Mouse (Mus musculus): ENCODE results near the gene Inppl1. TPM values are rescaled to one million over a fixed set of nuclear protein-coding genes. Genes with fewer than 3 reads are reported as not detected.

Gene Inppl1
- polyA plus RNA-seq, 1 experiment from 2014 or later: 10.2 TPM

DNA sequence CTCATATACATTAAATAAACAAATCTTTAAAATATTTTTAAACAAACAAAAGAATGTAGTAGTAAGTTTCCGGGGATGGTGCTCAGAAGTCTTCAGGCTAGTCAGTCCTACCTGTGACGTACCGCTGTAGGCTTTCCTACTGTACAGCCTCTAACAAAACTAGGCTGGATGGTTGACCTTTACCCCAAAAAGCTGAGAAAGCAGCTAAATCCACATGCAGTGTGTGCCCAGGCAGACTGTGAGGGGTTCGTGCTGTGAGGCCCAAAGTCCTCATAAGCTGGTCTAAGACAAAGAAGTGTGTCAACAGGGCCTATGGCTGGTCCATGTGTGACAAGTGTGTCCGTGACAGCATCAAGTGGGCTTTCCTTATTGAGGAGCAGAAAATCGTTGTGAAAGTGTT, 14.8 kb upstream of the Inppl1 start:
- no peaks in the 10 kb centered on the region for H3K9me3 ChIP-seq (replicated peaks; ENCODE audit: control insufficient read depth, low read length, poor library complexity, severe bottlenecking)
- H3K27me3 ChIP-seq (ENCODE audit: control insufficient read depth, insufficient read depth, low read depth, low read length): no peaks in the 10 kb centered on the region
- no peaks in the 10 kb centered on the region for H3K4me1 ChIP-seq (ENCODE audit: control insufficient read depth, insufficient read depth, low read length)
- no peak for ATAC-seq
- no peak overlapping the region for H3K4me2 ChIP-seq (ENCODE audit: low read length)
- H3K36me3 ChIP-seq (ENCODE audit: control insufficient read depth, insufficient read depth, low read length): no peaks in the 10 kb centered on the region
- no peak overlapping the region for H3K4me3 ChIP-seq (ENCODE audit: low read depth, low read length)
- H3K27ac ChIP-seq (ENCODE audit: low read length): no peak overlapping the region
- H3K9ac ChIP-seq (ENCODE audit: low read depth, low read length): no peak overlapping the region
- WGBS: 84% methylated on average over 6 of the region's 6 CpGs

DNA sequence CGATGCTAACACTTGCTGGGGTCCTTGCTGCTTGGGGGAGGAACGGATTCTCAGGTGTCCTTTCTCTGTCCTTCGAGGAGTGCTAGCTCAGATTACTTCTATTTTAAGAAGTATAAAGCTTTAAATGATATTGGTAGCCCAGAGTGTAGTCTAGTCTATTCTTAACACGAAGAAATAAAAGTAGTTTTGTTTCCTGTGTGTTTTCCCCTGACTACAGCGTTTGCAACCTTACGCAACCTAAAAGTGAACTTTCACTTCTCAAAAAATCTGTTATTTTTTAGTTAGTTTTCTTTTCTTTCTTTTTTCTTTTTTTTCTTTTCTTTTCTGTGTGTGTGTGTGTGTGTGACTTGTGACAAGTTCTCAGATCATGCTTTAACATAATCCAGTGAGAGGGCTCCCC, 13.7 kb upstream of the Inppl1 start:
- no peaks in the 10 kb centered on the region for H3K9me3 ChIP-seq (replicated peaks; ENCODE audit: control insufficient read depth, low read length, poor library complexity, severe bottlenecking)
- H3K4me3 ChIP-seq (ENCODE audit: low read depth, low read length): no peak overlapping the region
- no peak overlapping the region for H3K9ac ChIP-seq (ENCODE audit: low read depth, low read length)
- WGBS: 85% methylated on average over 6 of the region's 6 CpGs
- H3K36me3 ChIP-seq (ENCODE audit: control insufficient read depth, insufficient read depth, low read length): no peaks in the 10 kb centered on the region
- ATAC-seq: no peak
- H3K4me1 ChIP-seq (ENCODE audit: control insufficient read depth, insufficient read depth, low read length): no peaks in the 10 kb centered on the region
- no peak overlapping the region for H3K27ac ChIP-seq (ENCODE audit: low read length)
- no peak overlapping the region for H3K4me2 ChIP-seq (ENCODE audit: low read length)
- H3K27me3 ChIP-seq (ENCODE audit: control insufficient read depth, insufficient read depth, low read depth, low read length): no peaks in the 10 kb centered on the region

DNA sequence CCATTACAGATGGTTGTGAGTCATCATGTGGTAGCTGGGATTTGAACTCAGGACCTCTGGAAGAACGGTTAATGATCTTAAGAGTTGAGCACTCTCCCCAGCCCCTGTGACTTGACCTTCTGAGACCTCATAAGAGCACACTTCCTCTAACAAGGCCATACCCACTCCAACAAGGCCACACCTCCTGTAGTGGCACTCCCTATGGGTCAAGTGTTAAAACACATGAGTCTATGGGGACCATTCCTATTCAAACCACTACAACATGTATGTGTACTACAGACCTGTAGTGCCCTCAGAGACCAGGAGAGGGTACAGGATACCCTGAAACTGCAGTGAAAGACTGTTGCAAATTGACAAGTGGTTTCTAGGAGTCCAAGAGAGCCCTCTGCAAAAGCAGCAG, 9.9 kb upstream of the Inppl1 start:
- 100% methylated on average over 1 of the region's 1 CpGs for WGBS
- H3K4me3 ChIP-seq (ENCODE audit: low read depth, low read length): no peak overlapping the region
- no peaks in the 10 kb centered on the region for H3K27me3 ChIP-seq (ENCODE audit: control insufficient read depth, insufficient read depth, low read depth, low read length)
- no peak overlapping the region for H3K9ac ChIP-seq (ENCODE audit: low read depth, low read length)
- H3K4me2 ChIP-seq (ENCODE audit: low read length): no peak overlapping the region
- ATAC-seq: no peak
- no peaks in the 10 kb centered on the region for H3K9me3 ChIP-seq (replicated peaks; ENCODE audit: control insufficient read depth, low read length, poor library complexity, severe bottlenecking)
- H3K36me3 ChIP-seq (ENCODE audit: control insufficient read depth, insufficient read depth, low read length): no peaks in the 10 kb centered on the region
- no peak overlapping the region for H3K27ac ChIP-seq (ENCODE audit: low read length)
- H3K4me1 ChIP-seq (ENCODE audit: control insufficient read depth, insufficient read depth, low read length): no peaks in the 10 kb centered on the region

DNA sequence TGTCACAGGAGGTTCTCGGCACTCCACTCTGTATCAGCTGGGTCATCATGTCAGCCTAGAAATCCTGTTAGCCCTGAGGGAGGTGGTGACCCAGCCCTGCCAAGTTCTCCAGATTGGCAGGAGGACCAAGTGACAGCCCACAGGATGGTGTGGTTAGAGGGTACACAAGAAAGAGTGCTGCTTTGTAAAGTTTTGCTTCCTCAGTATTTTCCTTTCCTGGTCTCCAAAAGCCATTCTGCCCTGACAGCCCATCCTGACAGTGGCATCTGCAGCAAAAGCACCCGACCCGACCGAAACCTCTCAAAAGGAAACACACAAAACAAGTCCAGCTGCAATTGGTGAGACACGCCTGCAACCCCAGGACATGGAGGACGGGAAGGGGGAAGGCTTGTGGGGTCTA, 6.2 kb upstream of the Inppl1 start:
- Histone ChIP-seq H3K4me1 (ENCODE audit: control insufficient read depth, insufficient read depth, low read length) (no peaks in the 10 kb centered on the region), H3K36me3 (ENCODE audit: control insufficient read depth, insufficient read depth, low read length) (no peaks in the 10 kb centered on the region), H3K4me2 (ENCODE audit: low read length) (no peak overlapping the region), H3K9me3 (replicated peaks; ENCODE audit: control insufficient read depth, low read length, poor library complexity, severe bottlenecking) (no peaks in the 10 kb centered on the region), H3K4me3 (ENCODE audit: low read depth, low read length) (no peak overlapping the region), H3K9ac (ENCODE audit: low read depth, low read length) (no peak overlapping the region), H3K27ac (ENCODE audit: low read length) (no peak overlapping the region), H3K27me3 (ENCODE audit: control insufficient read depth, insufficient read depth, low read depth, low read length) (no peaks in the 10 kb centered on the region)
- ATAC-seq: no peak
- WGBS: 79% methylated on average over 6 of the region's 6 CpGs

DNA sequence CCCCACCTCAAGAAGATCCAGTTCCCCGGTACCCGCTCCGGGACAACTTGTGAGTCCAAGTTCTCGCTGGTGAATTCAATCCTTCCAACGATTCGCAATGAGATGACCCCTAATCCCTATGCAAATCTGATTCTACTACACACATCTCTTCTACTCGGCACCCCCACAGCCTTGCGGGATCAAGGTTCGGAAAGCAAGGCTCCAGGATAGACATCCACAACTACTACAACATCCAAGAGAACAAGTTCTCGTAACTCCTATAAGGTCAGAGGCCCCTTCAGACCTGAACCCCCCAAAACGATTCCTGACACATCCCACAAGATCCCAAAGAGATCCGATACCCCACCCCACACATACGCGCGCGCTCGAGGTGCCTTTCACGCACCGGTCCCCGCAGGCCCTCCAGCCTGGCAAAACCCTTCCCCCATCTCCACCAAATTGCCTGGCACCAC, 849 bp downstream of the Inppl1 start:
- H3K9me3 ChIP-seq (replicated peaks; ENCODE audit: control insufficient read depth, low read length, poor library complexity, severe bottlenecking): no peaks in the 10 kb centered on the region
- H3K9ac ChIP-seq (ENCODE audit: low read depth, low read length): peak overlapping the region; percentile 75
- H3K36me3 ChIP-seq (ENCODE audit: control insufficient read depth, insufficient read depth, low read length): no peaks in the 10 kb centered on the region
- peak overlapping the region; percentile 97 for H3K4me2 ChIP-seq (ENCODE audit: low read length)
- peak; percentile 32; the same call in 1 of the 2 replicates for ATAC-seq
- peaks cover 12% of the 10 kb centered on the region for H3K4me1 ChIP-seq (ENCODE audit: control insufficient read depth, insufficient read depth, low read length)
- peaks cover 4% of the 10 kb centered on the region for H3K27me3 ChIP-seq (ENCODE audit: control insufficient read depth, insufficient read depth, low read depth, low read length)
- H3K27ac ChIP-seq (ENCODE audit: low read length): peak overlapping the region; percentile 71
- H3K4me3 ChIP-seq (ENCODE audit: low read depth, low read length): peak overlapping the region; percentile 62
- under 1% methylated on average over 20 of the region's 20 CpGs for WGBS

DNA sequence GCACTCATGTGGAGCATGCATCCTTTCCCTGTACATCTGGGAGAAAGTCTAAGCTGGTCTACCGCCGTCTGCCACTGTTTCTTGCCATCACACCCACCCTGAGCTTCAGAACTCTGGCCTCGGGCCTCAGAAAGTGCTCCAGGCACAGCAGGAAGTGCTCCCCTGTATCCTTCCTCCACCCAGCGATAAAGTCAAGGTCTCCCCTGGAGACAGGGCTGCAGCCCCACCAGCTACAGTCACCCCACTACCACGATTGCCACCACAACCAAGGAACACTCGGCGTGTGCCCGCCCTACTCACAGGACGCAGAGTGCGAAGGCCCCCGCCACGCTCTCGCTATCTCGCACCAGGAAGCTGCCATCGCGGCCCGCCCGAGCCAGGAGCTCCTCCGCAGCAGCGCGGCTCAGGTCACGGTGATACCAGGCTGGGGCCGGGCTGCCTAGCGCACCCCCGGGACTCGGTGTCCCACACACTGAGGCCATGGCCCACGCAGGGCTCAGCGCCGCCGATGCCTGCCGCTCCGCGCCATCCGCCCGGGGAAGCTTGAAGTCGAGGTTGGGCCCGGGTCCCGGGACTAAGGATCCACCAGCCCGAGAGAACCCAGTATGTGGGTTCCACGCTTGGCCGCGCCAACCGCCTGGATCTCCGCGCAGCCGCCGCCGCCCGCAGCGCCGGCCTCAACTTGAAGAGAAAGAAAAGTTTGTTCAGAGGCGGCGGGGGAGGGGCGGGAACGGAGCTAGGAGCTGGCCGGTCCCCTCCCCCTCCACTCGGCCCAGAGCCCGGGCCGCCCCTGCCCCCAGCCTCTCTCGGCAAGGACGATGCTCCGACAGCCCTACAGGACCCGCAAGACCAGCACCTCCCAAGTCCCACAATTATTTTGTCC, 1.5 kb downstream of the Inppl1 start:
- ATAC-seq: peak; percentile 50
- peak overlapping the region; percentile 75 for H3K9ac ChIP-seq (ENCODE audit: low read depth, low read length)
- peak overlapping the region; percentile 62 for H3K4me3 ChIP-seq (ENCODE audit: low read depth, low read length)
- H3K36me3 ChIP-seq (ENCODE audit: control insufficient read depth, insufficient read depth, low read length): no peaks in the 10 kb centered on the region
- peak overlapping the region; percentile 97 for H3K4me2 ChIP-seq (ENCODE audit: low read length)
- 0% methylated on average over 58 of the region's 63 CpGs for WGBS
- peak overlapping the region; percentile 71 for H3K27ac ChIP-seq (ENCODE audit: low read length)
- H3K27me3 ChIP-seq (ENCODE audit: control insufficient read depth, insufficient read depth, low read depth, low read length): peaks cover 4% of the 10 kb centered on the region
- no peaks in the 10 kb centered on the region for H3K9me3 ChIP-seq (replicated peaks; ENCODE audit: control insufficient read depth, low read length, poor library complexity, severe bottlenecking)
- H3K4me1 ChIP-seq (ENCODE audit: control insufficient read depth, insufficient read depth, low read length): peaks cover 12% of the 10 kb centered on the region

DNA sequence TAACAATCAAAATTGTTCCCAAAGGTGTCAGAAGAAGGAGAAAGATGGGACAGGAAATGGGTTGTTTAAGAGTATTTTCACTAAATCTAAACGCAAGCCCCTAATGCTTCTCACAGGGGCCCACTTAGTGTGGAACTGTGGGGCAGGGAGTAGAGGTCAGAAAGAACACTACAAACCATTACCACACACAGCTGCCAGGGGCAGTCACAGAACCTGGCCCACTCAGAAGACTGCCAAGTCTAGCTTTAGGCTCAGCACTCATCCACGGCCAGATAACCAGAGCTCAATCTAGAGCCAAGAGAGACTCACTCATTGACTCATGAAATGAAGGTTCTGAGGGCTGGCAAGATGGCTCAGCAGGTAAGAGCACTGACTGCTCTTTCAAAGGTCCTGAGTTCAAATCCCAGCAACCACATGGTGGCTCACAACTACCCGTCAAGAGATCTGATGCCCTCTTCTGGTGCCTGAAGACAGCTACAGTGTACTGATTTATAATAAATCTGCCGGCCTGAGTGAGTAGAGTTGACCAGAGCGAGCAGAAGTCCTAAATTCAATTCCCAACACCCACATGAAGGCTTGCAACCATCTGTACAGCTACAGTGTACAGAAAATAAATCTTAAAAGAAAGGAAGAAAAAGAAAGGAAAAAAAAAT, 2.4 kb downstream of the Inppl1 start:
- no peak overlapping the region for H3K9ac ChIP-seq (ENCODE audit: low read depth, low read length)

DNA sequence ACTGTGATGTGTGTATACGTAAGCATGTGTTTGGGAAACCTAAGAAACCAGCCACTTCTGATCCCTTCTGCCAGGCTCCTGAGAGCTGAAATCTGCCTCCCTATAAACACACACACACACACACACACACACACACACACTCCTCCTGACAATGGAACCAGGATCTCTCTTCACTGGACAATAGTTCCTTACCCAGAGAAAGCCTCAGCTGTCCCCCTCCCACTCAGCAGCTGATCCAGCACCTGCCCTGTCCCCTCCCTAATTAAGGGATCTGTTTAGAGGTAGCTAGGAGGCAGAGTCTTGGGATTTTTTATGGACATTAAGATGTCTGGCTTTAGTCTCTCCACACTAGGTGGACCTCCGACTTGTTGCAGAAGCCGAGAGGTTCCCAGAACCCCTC, 3.1 kb downstream of the Inppl1 start:
- Histone ChIP-seq H3K9me3 (replicated peaks; ENCODE audit: control insufficient read depth, low read length, poor library complexity, severe bottlenecking) (no peaks in the 10 kb centered on the region), H3K4me1 (ENCODE audit: control insufficient read depth, insufficient read depth, low read length) (peaks cover 12% of the 10 kb centered on the region), H3K4me2 (ENCODE audit: low read length) (peak overlapping the region; percentile 97; the same call in 1 of the 2 replicates), H3K9ac (ENCODE audit: low read depth, low read length) (no peak overlapping the region), H3K4me3 (ENCODE audit: low read depth, low read length) (no peak overlapping the region), H3K36me3 (ENCODE audit: control insufficient read depth, insufficient read depth, low read length) (0 out of 2 replicates have a peak, but pooled peaks cover 2% of the 10 kb centered on the region), H3K27me3 (ENCODE audit: control insufficient read depth, insufficient read depth, low read depth, low read length) (peaks cover 4% of the 10 kb centered on the region), H3K27ac (ENCODE audit: low read length) (no peak overlapping the region)
- ATAC-seq: no peak
- WGBS: 64% methylated on average over 3 of the region's 3 CpGs

More for the DNA sequence above, 2.4 kb downstream of the Inppl1 start:
- 49% methylated on average over 5 of the region's 5 CpGs for WGBS
- 0 out of 2 replicates have a peak, but pooled peaks cover 2% of the 10 kb centered on the region for H3K36me3 ChIP-seq (ENCODE audit: control insufficient read depth, insufficient read depth, low read length)
- H3K9me3 ChIP-seq (replicated peaks; ENCODE audit: control insufficient read depth, low read length, poor library complexity, severe bottlenecking): no peaks in the 10 kb centered on the region
- peak overlapping the region; percentile 97 for H3K4me2 ChIP-seq (ENCODE audit: low read length)
- no peak overlapping the region for H3K27ac ChIP-seq (ENCODE audit: low read length)
- H3K4me3 ChIP-seq (ENCODE audit: low read depth, low read length): peak overlapping the region; percentile 62
- peaks cover 4% of the 10 kb centered on the region for H3K27me3 ChIP-seq (ENCODE audit: control insufficient read depth, insufficient read depth, low read depth, low read length)
- H3K4me1 ChIP-seq (ENCODE audit: control insufficient read depth, insufficient read depth, low read length): peaks cover 12% of the 10 kb centered on the region
- ATAC-seq: no peak

Data from midbrain, embryonic 16.5 days (tissue).